In the genomic region with DNA sequence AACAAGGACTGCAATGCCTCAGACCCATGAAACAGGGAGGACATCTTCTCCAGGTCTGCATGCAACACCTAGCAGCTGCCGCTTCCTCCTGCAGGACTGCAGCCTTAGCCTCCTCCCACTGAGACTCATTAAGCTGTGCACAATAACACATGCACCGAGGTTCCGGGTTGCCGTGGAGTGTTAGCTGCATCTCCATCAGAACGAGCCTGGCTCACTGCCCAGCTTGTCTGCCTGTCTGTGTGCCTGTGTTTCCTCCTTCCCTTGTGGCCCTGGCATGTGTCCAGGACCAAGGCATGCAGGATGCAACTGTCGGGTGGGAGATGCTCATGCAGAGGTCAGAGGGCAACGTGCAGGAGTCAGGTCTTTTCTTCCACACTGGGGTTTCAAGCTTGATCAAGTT, we compare ENCODE assay signal across 8 mouse cellular contexts.
DNase-seq lines count a peak whose midpoint lies in the region; ATAC-seq and TF ChIP-seq lines count a peak whose summit lies in the region.

No protein-coding gene starts in this region.

- TF ChIP-seq CTCF in lung, embryonic 14.5 days (IDR thresholded peaks at IDR 0.05; ENCODE audit: low read depth): no peak

- no peaks in the 10 kb centered on the region for H3K36me3 ChIP-seq in lung, embryonic 14.5 days (ENCODE audit: insufficient read depth)
- no peaks in the 10 kb centered on the region for H3K36me3 ChIP-seq in midbrain, embryonic 13.5 days

- intact Hi-C loops in heart, postnatal 10 days (cut with DNase I): no loop called here

- 0 out of 2 replicates have a peak, but pooled peaks cover 2% of the 10 kb centered on the region for H3K4me1 ChIP-seq in lung, embryonic 14.5 days (ENCODE audit: insufficient read depth)
- H3K4me1 ChIP-seq in midbrain, embryonic 13.5 days (replicated peaks): peaks cover 15% of the 10 kb centered on the region

- no peaks in the 10 kb centered on the region for H3K9me3 ChIP-seq in lung, embryonic 14.5 days (ENCODE audit: low read depth, low read length)
- H3K9me3 ChIP-seq in midbrain, embryonic 13.5 days: no peaks in the 10 kb centered on the region

- H3K9ac ChIP-seq in lung, embryonic 14.5 days: no peak overlapping the region
- H3K9ac ChIP-seq in midbrain, embryonic 13.5 days (replicated peaks): no peak overlapping the region

- peak; percentile 74 to 79 for DNase-seq in cerebellum, postnatal 10 days
- DNase-seq in cerebellum, adult 8-10 months: no peak
- DNase-seq in lung, embryonic 14.5 days: peak; percentile 89
- DNase-seq in lung, adult 18-20 months: no peak
- peak; percentile 33 to 45 for DNase-seq in heart, postnatal 10 days
- peak; percentile 83 to 84 for DNase-seq in kidney, postnatal 25 days
- no peak for DNase-seq in adipocyte (ENCODE audit: low spot score)

- ATAC-seq in lung, embryonic 14.5 days (ENCODE audit: insufficient read depth): peak; percentile 75
- peak; percentile 95 for ATAC-seq in midbrain, embryonic 13.5 days

- H3K27me3 ChIP-seq in lung, embryonic 14.5 days (ENCODE audit: insufficient read depth, low read length): no peaks in the 10 kb centered on the region
- H3K27me3 ChIP-seq in midbrain, embryonic 13.5 days: no peaks in the 10 kb centered on the region

- H3K4me3 ChIP-seq in lung, embryonic 14.5 days (ENCODE audit: low read depth, low read length): no peak overlapping the region
- H3K4me3 ChIP-seq in midbrain, embryonic 13.5 days (replicated peaks): no peak overlapping the region

- 14% methylated on average over 7 of the region's 7 CpGs for WGBS in lung, embryonic 14.5 days
- WGBS in midbrain, embryonic 13.5 days: 2% methylated on average over 7 of the region's 7 CpGs

- H3K4me2 ChIP-seq in lung, embryonic 14.5 days: peak overlapping the region; percentile 8; the same call in 1 of the 2 replicates
- peak overlapping the region; percentile 15; the same call in 1 of the 2 replicates for H3K4me2 ChIP-seq in midbrain, embryonic 13.5 days (replicated peaks)

- no peak overlapping the region for H3K27ac ChIP-seq in lung, embryonic 14.5 days (ENCODE audit: low read depth)
- peak overlapping the region; percentile 62 for H3K27ac ChIP-seq in midbrain, embryonic 13.5 days

Comparison
In these comparisons a context has a peak if more than half of its experiments do, and no peak if none do; other contexts are left out.
1. DNase-seq: peak in cerebellum, postnatal 10 days (2 of 2), lung, embryonic 14.5 days (single experiment), heart, postnatal 10 days (2 of 2) and kidney, postnatal 25 days (2 of 2); none in cerebellum, adult 8-10 months (single experiment), lung, adult 18-20 months (0 of 2) and adipocyte (single experiment).